Mouse (Mus musculus) liver, embryonic 14.5 days (tissue): ENCODE measurements at regions not wholly inside any gene's neighbourhood (a gene's known extent, or its start where the extent isn't known, plus 50 kb on each side); places are given as distances from the start of the nearest gene placed in this dataset.

Source experiments
- ATAC-seq: fragments of 200-750 bp; cut with Nextera tagmentation; 2 replicates; pipeline ENCODE4 v1.8.0; 2017; ENCODE audit warnings: moderate number of reproducible peaks, mild to moderate bottlenecking, moderate library complexity; ENCODE audit not compliant: insufficient read depth
- DNase-seq, 3 experiments: peaks; one replicate each; pipeline ENCODE4 v3.0.0-alpha.2; 2012 to 2013; ENCODE audit warnings: low read depth in 3 of 3, low spot score in 3 of 3
- H3K27ac ChIP-seq: fragments of 300-500 bp; sonication (generic); 2 replicates; pipeline ENCODE4 v1.5.1; 2014; ENCODE audit warnings: moderate library complexity, mild to moderate bottlenecking, control low read depth, inconsistent platforms
- H3K27me3 ChIP-seq: fragments of 300-500 bp; sonication (generic); 2 replicates; pipeline ENCODE4 v1.6.1; 2014; ENCODE audit warnings: mild to moderate bottlenecking, low read length, moderate library complexity; ENCODE audit not compliant: control insufficient read depth, insufficient read depth
- H3K36me3 ChIP-seq: fragments of 300-500 bp; sonication (generic); replicated peaks from 2 replicates; pipeline ENCODE4 v1.6.1; 2014; ENCODE audit warnings: low read depth; ENCODE audit not compliant: control insufficient read depth, insufficient read depth
- H3K4me1 ChIP-seq, 2 experiments: fragments of 200-500 bp in 1 of 2; fragments of 300-500 bp in 1 of 2; sonication (generic) in 1 of 2; replicated peaks; 2 replicates each; pipeline ENCODE4 v1.6.1; 2012 to 2014; ENCODE audit warnings: antibody characterized with exemption in 1 of 2, inconsistent platforms in 1 of 2, low read length in 1 of 2; ENCODE audit not compliant: control insufficient read depth in 2 of 2, insufficient read depth in 2 of 2
- H3K4me2 ChIP-seq: fragments of 300-500 bp; sonication (generic); 2 replicates; pipeline ENCODE4 v1.6.1; 2014; ENCODE audit warnings: low read depth, mild to moderate bottlenecking, control low read depth, moderate library complexity
- H3K4me3 ChIP-seq, 2 experiments: fragments of 200-500 bp in 1 of 2; fragments of 300-500 bp in 1 of 2; sonication (generic) in 1 of 2; 2 replicates each; pipeline ENCODE4 v1.5.1; 2012 to 2014; ENCODE audit warnings: low read depth in 2 of 2, low read length in 2 of 2, mild to moderate bottlenecking in 2 of 2, control low read depth in 1 of 2, inconsistent platforms in 1 of 2, moderate library complexity in 1 of 2; ENCODE audit not compliant: insufficient read depth in 1 of 2
- H3K9ac ChIP-seq: fragments of 300-500 bp; sonication (generic); replicated peaks from 2 replicates; pipeline ENCODE4 v1.6.1; 2014; ENCODE audit warnings: mild to moderate bottlenecking, control low read depth, moderate library complexity
- H3K9me3 ChIP-seq: fragments of 300-500 bp; sonication (generic); 2 replicates; pipeline ENCODE4 v1.6.1; 2016; ENCODE audit warnings: low read length, mixed read lengths; ENCODE audit not compliant: control insufficient read depth
- CTCF ChIP-seq: IDR thresholded peaks from 2 replicates; pipeline ENCODE4 v1.5.1; 2016; ENCODE audit warnings: antibody characterized with exemption, low read depth, control low read depth
- EP300 ChIP-seq: IDR thresholded peaks from 2 replicates; pipeline ENCODE4 v1.6.1; 2016; ENCODE audit warnings: antibody characterized with exemption, low read depth
- WGBS: fragments of 180-500 bp; shearing (Covaris S2); extraction: QIAGEN DNeasy Blood & Tissue Kit; methylation state at CpG from one replicate; pipeline ENCODE4 v1.1.7; 2014; ENCODE audit not compliant: insufficient replicate concordance; 5-methylcytosine and 5-hydroxymethylcytosine counted together

GRCm38 (mm10) chr15:63693561-63693960, 151.4 kb downstream of the Gsdmc2 start:
- H3K27me3 ChIP-seq: no peaks in the 10 kb centered on the region
- 45% methylated on average over 2 of the region's 2 CpGs for WGBS
- no peak overlapping the region for H3K9ac ChIP-seq
- H3K4me1 ChIP-seq: peaks cover 0 to 9% of the 10 kb centered on the region in 2 experiments; a peak in 2 of 4 replicates
- no peak overlapping the region for H3K27ac ChIP-seq
- no peak overlapping the region for H3K4me2 ChIP-seq
- ATAC-seq (no peak), DNase-seq (no peak)
- no peak overlapping the region for H3K4me3 ChIP-seq
- no peaks in the 10 kb centered on the region for H3K36me3 ChIP-seq
- no peaks in the 10 kb centered on the region for H3K9me3 ChIP-seq
- TF ChIP-seq CTCF (no peak), EP300 (no peak)

- H3K27ac ChIP-seq: no peak overlapping the region
- WGBS: 51% methylated on average over 9 of the region's 9 CpGs
- no peaks in the 10 kb centered on the region for H3K9me3 ChIP-seq
- no peak overlapping the region for H3K4me2 ChIP-seq
- TF ChIP-seq EP300 (no peak), CTCF (no peak)
- peaks cover 0 to 9% of the 10 kb centered on the region in 2 experiments; a peak in 2 of 4 replicates for H3K4me1 ChIP-seq
- H3K27me3 ChIP-seq: no peaks in the 10 kb centered on the region
- DNase-seq: no peak
- H3K9ac ChIP-seq: no peak overlapping the region
- no peak for ATAC-seq
- no peak overlapping the region for H3K4me3 ChIP-seq
- H3K36me3 ChIP-seq: no peaks in the 10 kb centered on the region
Observed at GRCm38 (mm10) chr15:63692491-63693295, 152.3 kb downstream of the Gsdmc2 start.

- DNase-seq (no peak), ATAC-seq (no peak)
- H3K36me3 ChIP-seq: no peaks in the 10 kb centered on the region
- no peak overlapping the region for H3K4me2 ChIP-seq
- no peaks in the 10 kb centered on the region for H3K9me3 ChIP-seq
- H3K4me3 ChIP-seq: no peak overlapping the region
- no peak overlapping the region for H3K9ac ChIP-seq
- no peak for TF ChIP-seq EP300
- TF ChIP-seq CTCF: no peak
- 65% methylated on average over 5 of the region's 5 CpGs for WGBS
- H3K27ac ChIP-seq: no peak overlapping the region
- H3K4me1 ChIP-seq: peaks cover 0 to 14% of the 10 kb centered on the region in 2 experiments; a peak in 2 of 4 replicates
- H3K27me3 ChIP-seq: no peaks in the 10 kb centered on the region
Observed at GRCm38 (mm10) chr15:63689788-63690575, 155.0 kb downstream of the Gsdmc2 start.

GRCm38 (mm10) chr15:63687852-63688251, 157.1 kb downstream of the Gsdmc2 start:
- H3K9me3 ChIP-seq: no peaks in the 10 kb centered on the region
- TF ChIP-seq EP300 (no peak), CTCF (no peak)
- no peak overlapping the region for H3K4me3 ChIP-seq
- ATAC-seq: no peak
- no peaks in the 10 kb centered on the region for H3K27me3 ChIP-seq
- DNase-seq: no peak
- H3K4me1 ChIP-seq: peaks cover 0 to 9% of the 10 kb centered on the region in 2 experiments; a peak in 2 of 4 replicates
- no peak overlapping the region for H3K27ac ChIP-seq
- no peaks in the 10 kb centered on the region for H3K36me3 ChIP-seq
- no peak overlapping the region for H3K4me2 ChIP-seq
- 65% methylated on average over 1 of the region's 1 CpGs for WGBS
- H3K9ac ChIP-seq: no peak overlapping the region

- Histone ChIP-seq H3K27me3 (no peaks in the 10 kb centered on the region), H3K4me2 (no peak overlapping the region), H3K4me1 (peaks cover 0 to 7% of the 10 kb centered on the region in 2 experiments; a peak in 2 of 4 replicates), H3K4me3 (no peak overlapping the region), H3K9ac (no peak overlapping the region), H3K27ac (no peak overlapping the region), H3K9me3 (no peaks in the 10 kb centered on the region), H3K36me3 (no peaks in the 10 kb centered on the region)
- DNase-seq (no peak), ATAC-seq (no peak)
- 62% methylated on average over 3 of the region's 3 CpGs for WGBS
- no peak for TF ChIP-seq EP300
- TF ChIP-seq CTCF: no peak
Observed at GRCm38 (mm10) chr15:63686954-63687562, 157.9 kb downstream of the Gsdmc2 start.
